Mouse (Mus musculus) CH12.LX (cell line): Measurements from ENCODE around the gene D130052B06Rik. TPM values are rescaled to one million over a fixed set of nuclear protein-coding genes. Genes with fewer than 3 reads are reported as not detected.

Experiments
- DNase-seq: peaks from one replicate; pipeline ENCODE4 v3.0.0-alpha.2; 2013; ENCODE audit errors: extremely low read depth
- H3K27ac ChIP-seq: 2 replicates; pipeline ENCODE4 v1.5.1; 2012; ENCODE audit warnings: low read depth, mild to moderate bottlenecking, control low read depth, moderate library complexity; ENCODE audit not compliant: insufficient read depth
- H3K27me3 ChIP-seq: replicated peaks from 2 replicates; pipeline ENCODE3; 2012; ENCODE audit warnings: inconsistent platforms
- H3K36me3 ChIP-seq, 2 experiments: replicated peaks in 1 of 2; 2 replicates each; pipeline versions ENCODE3 to v1.6.1; 2012; ENCODE audit warnings: inconsistent platforms in 1 of 2, low read length in 1 of 2, mild to moderate bottlenecking in 1 of 2, mixed read lengths in 1 of 2, moderate library complexity in 1 of 2; ENCODE audit not compliant: control insufficient read depth in 1 of 2, insufficient read depth in 1 of 2
- H3K4me1 ChIP-seq, 2 experiments: 2 replicates each; pipeline ENCODE4 v1.6.1; 2012; ENCODE audit warnings: inconsistent platforms in 1 of 2, moderate library complexity in 1 of 2; ENCODE audit not compliant: insufficient read depth in 2 of 2, control insufficient read depth in 1 of 2
- H3K4me2 ChIP-seq: 2 replicates; pipeline ENCODE4 v1.6.1; 2012; ENCODE audit warnings: low read depth, mild to moderate bottlenecking, control low read depth; ENCODE audit not compliant: poor library complexity, insufficient read depth, severe bottlenecking
- H3K4me3 ChIP-seq, 3 experiments: fragments of 150-350 bp in 1 of 3; sonication (generic) in 1 of 3; replicated peaks in 1 of 3; 2 replicates each; pipeline versions ENCODE3 to v1.5.1; 2011 to 2012; ENCODE audit warnings: low read depth in 2 of 3, low read length in 2 of 3, mild to moderate bottlenecking in 2 of 3, moderate library complexity in 2 of 3, control low read depth in 1 of 3, improper control_type of control experiment in 1 of 3, inconsistent platforms in 1 of 3, mixed read lengths in 1 of 3; ENCODE audit not compliant: poor library complexity in 1 of 3
- H3K79me2 ChIP-seq: replicated peaks from 2 replicates; pipeline ENCODE4 v1.6.1; 2012; ENCODE audit warnings: mild to moderate bottlenecking, moderate library complexity; ENCODE audit not compliant: control insufficient read depth, poor library complexity, insufficient read depth, severe bottlenecking; ENCODE audit errors: extremely low read depth
- H3K9ac ChIP-seq: 2 replicates; pipeline ENCODE4 v1.6.1; 2012; ENCODE audit warnings: low read depth, mild to moderate bottlenecking, control low read depth, moderate library complexity; ENCODE audit not compliant: insufficient read depth
- H3K9me3 ChIP-seq: replicated peaks from 2 replicates; pipeline ENCODE3; 2012; ENCODE audit warnings: low read length, inconsistent platforms, mixed read lengths
- CHD1 ChIP-seq: IDR thresholded peaks from 2 replicates; pipeline ENCODE4 v1.6.1; 2012; ENCODE audit warnings: low read depth, low read length, improper control_type of control experiment, inconsistent platforms
- ETS1 ChIP-seq: conservative IDR thresholded peaks from 2 replicates; pipeline ENCODE4 v1.6.1; 2012; ENCODE audit warnings: low read depth, mild to moderate bottlenecking, inconsistent platforms, low read length, improper control_type of control experiment, moderate library complexity
- JUN ChIP-seq: IDR thresholded peaks from 2 replicates; pipeline ENCODE4 v1.6.1; 2011; ENCODE audit warnings: low read depth, mild to moderate bottlenecking, low read length, improper control_type of control experiment, moderate library complexity; ENCODE audit not compliant: insufficient read depth
- MAFK ChIP-seq: IDR thresholded peaks from 2 replicates; pipeline ENCODE4 v1.6.1; 2011; ENCODE audit warnings: low read length, improper control_type of control experiment; ENCODE audit not compliant: insufficient replicate concordance
- MAZ ChIP-seq: IDR thresholded peaks from 2 replicates; pipeline ENCODE4 v1.6.1; 2012; ENCODE audit warnings: low read depth, mild to moderate bottlenecking, inconsistent platforms, low read length, improper control_type of control experiment, moderate library complexity
- MYC ChIP-seq: IDR thresholded peaks from 2 replicates; pipeline ENCODE4 v1.6.1; 2011; ENCODE audit warnings: low read depth, mild to moderate bottlenecking, improper control_type of control experiment, low read length
- POLR2AphosphoS2 ChIP-seq: IDR thresholded peaks from 2 replicates; pipeline ENCODE4 v1.6.1; 2011; ENCODE audit warnings: low read depth, low read length, improper control_type of control experiment
- RAD21 ChIP-seq: IDR thresholded peaks from 2 replicates; pipeline ENCODE4 v1.6.1; 2011; ENCODE audit warnings: low read depth, mild to moderate bottlenecking, low read length, improper control_type of control experiment, moderate library complexity
- UBTF ChIP-seq: IDR thresholded peaks from 2 replicates; pipeline ENCODE4 v1.6.1; 2012; ENCODE audit warnings: low read depth, mild to moderate bottlenecking, inconsistent platforms, low read length, improper control_type of control experiment, moderate library complexity
- ZNF384 ChIP-seq: IDR thresholded peaks from 2 replicates; pipeline ENCODE4 v1.6.1; 2012; ENCODE audit warnings: low read depth, low read length, improper control_type of control experiment, inconsistent platforms
- dilution Hi-C: fragments of 300-500 bp; cut with MboI; formaldehyde crosslinking; loops from 2 replicates; pipeline ENCODE4 v1.14.3; 2020; ENCODE audit warnings: low sequenced_read_pairs; ENCODE audit not compliant: extremely low pct_unique_long_range_greater_than_20kb, extremely low pct_ligation_motif_present
- in situ Hi-C: fragments of 300-500 bp; cut with MboI; formaldehyde crosslinking; loops from 3 replicates; pipeline ENCODE4 v1.14.3; 2019; ENCODE audit warnings: low sequenced_read_pairs, low pct_ligation_motif_present, low pct_unique_long_range_greater_than_20kb, mixed read lengths
- polyA plus RNA-seq: library from polyadenylated mRNA; unstranded; fragments of >175 nt; gene quantifications from 2 replicates; pipeline ENCODE4 v1.2.1, GENCODE M21; 2012; ENCODE audit warnings: low read depth; ENCODE audit not compliant: insufficient read length
- total RNA-seq, 2 experiments: library from RNA; depleted of rRNA; stranded (reverse); fragments of 300-350 nt in 1 of 2; fragments of >200 nt in 1 of 2; gene quantifications; 2 replicates each; pipeline ENCODE4 v1.2.3; 2012 to 2014

Gene D130052B06Rik
- total and polyA plus RNA-seq, 3 experiments, result not detected

GRCm38 (mm10) chr11:33655861-33656593 is 56.9 kb downstream of the D130052B06Rik start (continued):
- TF ChIP-seq MAFK, result no peak
- TF ChIP-seq, all 38 proteins: peak for 0

GRCm38 (mm10) chr11:33660016-33660913 is 61.2 kb downstream of the D130052B06Rik start:
- Histone ChIP-seq H3K4me3 (no peak overlapping the region), H3K27ac (no peak overlapping the region), H3K36me3 (no peaks in the 10 kb centered on the region), H3K27me3 (no peaks in the 10 kb centered on the region), H3K79me2 (no peaks in the 10 kb centered on the region), H3K4me1 (peaks cover 3 to 41% of the 10 kb centered on the region in 2 experiments; a peak in 3 of 4 replicates), H3K9ac (no peak overlapping the region), H3K9me3 (no peaks in the 10 kb centered on the region), H3K4me2 (peak overlapping the region; percentile 39)
- peak; percentile 12 for DNase-seq
- no peak for TF ChIP-seq MYC
- TF ChIP-seq MAZ, result no peak
- TF ChIP-seq MAFK, result peak; percentile 22; the same call in 1 of the 2 replicates
- in situ Hi-C loops (no loop called here), dilution Hi-C loops (no loop called here)

- H3K79me2 ChIP-seq, result no peaks in the 10 kb centered on the region
- peaks cover 3 to 26% of the 10 kb centered on the region in 2 experiments; a peak in 3 of 4 replicates for H3K4me1 ChIP-seq
- DNase-seq, result no peak
- TF ChIP-seq RAD21, result no peak
- no peak for TF ChIP-seq JUN
- TF ChIP-seq UBTF, result no peak
- no peak for TF ChIP-seq ZNF384
- TF ChIP-seq ETS1, result no peak
- TF ChIP-seq CHD1, result no peak
- no peak for TF ChIP-seq POLR2AphosphoS2
- no peaks in the 10 kb centered on the region for H3K36me3 ChIP-seq
- in situ Hi-C loops, result no loop called here
- H3K9ac ChIP-seq, result no peak overlapping the region
- no peak overlapping the region for H3K4me3 ChIP-seq
- no peak overlapping the region for H3K27ac ChIP-seq
- no peak overlapping the region for H3K4me2 ChIP-seq
- no peaks in the 10 kb centered on the region for H3K27me3 ChIP-seq
- dilution Hi-C loops, result no loop called here
- no peaks in the 10 kb centered on the region for H3K9me3 ChIP-seq
Observed at GRCm38 (mm10) chr11:33663599-33663998, 64.5 kb downstream of the D130052B06Rik start.
